Mouse (Mus musculus): ENCODE results near the gene Caln1.

GRCm38 (mm10) chr5:130492305-130492704, 123.0 kb downstream of the Caln1 start:
- no peak for TF ChIP-seq ZNF384 (IDR thresholded peaks at IDR 0.05; ENCODE audit: low read depth, low read length)
- no peak for TF ChIP-seq ZC3H11A (IDR thresholded peaks at IDR 0.05; ENCODE audit: borderline replicate concordance, low read depth, low read length)
